Mouse (Mus musculus) MN1 (cell line): Measurements from ENCODE around the gene Acaca.

Experiments used
- DNase-seq: peaks from one replicate; pipeline ENCODE4 v3.0.0-alpha.2; 2016; ENCODE audit warnings: low spot score

Gene Acaca

GRCm38 (mm10) chr11:84393571-84393970 is 264.1 kb downstream of the Acaca start:
- DNase-seq, result no peak

GRCm38 (mm10) chr11:84395010-84395409 is 265.5 kb downstream of the Acaca start:
- no peak for DNase-seq

- no peak for DNase-seq
Observed at GRCm38 (mm10) chr11:84406733-84407132, 277.3 kb downstream of the Acaca start.

DNA sequence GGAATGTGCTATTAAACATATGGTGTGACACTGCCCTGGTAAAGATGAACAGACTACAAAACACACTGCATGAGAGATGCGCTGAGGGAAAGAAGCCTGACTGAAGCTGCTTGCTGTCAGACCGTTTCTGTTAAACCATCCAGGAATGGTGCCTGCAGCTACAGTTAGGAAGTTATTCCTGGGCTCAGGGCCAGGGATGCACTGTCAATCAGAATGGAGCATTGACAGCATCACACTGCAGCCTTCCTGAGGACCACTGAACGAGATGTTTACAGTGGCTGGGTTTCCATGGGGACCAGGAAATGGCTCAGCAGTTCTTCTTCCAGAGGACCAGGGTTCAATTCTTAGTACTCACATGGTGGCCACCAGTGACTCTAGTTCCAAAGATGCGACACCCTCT is 280.9 kb downstream of the Acaca start:
- DNase-seq, result peak; percentile 23

DNA sequence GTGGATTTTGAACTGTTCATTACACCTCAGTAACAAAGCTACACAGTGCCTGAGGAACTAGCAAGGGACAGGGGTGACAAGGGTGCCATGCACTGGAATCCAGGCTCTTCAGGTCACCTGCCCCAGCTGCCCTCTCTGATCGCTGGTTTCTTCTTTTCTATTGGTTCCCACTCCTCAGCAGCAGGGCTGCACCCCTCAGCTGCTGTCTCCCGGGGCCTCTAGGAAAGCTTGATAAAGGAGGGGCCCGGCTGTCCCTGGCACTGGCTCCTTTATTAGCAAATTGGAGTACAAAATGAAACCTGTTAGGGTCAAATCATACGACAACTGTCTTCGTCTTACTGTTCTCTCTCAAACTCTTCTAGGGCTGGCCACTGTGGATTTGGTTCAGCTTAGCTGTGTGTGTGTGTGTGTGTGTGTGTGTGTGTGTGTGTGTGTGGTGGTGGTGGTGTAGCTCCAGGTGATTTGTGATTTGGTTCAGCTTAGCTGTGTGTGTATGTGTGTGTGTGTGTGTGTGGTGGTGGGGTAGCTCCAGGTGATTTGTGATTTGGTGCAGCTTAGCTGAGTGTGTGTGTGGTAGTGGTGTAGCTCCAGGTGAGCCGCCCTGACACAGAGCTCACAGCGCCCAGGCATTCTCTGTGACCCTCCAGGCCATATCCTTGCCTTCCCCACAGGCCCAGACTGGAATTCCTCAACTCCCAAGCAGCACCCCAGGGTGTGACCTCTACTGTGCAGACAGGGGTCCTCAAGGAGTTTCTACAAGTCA is 281.6 kb downstream of the Acaca start:
- DNase-seq, result no peak

- no peak for DNase-seq
Observed at GRCm38 (mm10) chr11:84411642-84412018, 282.2 kb downstream of the Acaca start.

GRCm38 (mm10) chr11:84412201-84412934 is 282.9 kb downstream of the Acaca start:
- DNase-seq, result no peak

GRCm38 (mm10) chr11:84413111-84413510 is 283.6 kb downstream of the Acaca start:
- no peak for DNase-seq

DNA sequence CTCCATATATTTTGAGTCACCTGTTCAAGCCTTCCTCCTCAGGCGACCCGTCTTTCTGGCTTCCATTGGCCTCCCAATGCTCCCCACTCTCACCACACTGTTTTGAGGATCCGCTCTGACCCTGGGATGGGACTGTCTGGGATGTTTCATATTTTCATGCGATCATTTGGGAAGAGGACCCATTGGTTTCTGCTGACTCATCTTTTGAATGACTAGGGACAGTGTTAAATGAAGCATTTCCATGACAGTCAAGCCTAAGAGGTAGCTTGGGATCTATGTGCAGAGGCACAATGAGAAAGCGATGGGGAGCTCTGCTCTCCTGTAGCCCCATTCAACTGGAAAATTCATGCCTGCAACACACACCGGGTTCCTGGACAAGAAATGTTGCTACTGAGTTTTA is 291.3 kb downstream of the Acaca start:
- no peak for DNase-seq

DNA sequence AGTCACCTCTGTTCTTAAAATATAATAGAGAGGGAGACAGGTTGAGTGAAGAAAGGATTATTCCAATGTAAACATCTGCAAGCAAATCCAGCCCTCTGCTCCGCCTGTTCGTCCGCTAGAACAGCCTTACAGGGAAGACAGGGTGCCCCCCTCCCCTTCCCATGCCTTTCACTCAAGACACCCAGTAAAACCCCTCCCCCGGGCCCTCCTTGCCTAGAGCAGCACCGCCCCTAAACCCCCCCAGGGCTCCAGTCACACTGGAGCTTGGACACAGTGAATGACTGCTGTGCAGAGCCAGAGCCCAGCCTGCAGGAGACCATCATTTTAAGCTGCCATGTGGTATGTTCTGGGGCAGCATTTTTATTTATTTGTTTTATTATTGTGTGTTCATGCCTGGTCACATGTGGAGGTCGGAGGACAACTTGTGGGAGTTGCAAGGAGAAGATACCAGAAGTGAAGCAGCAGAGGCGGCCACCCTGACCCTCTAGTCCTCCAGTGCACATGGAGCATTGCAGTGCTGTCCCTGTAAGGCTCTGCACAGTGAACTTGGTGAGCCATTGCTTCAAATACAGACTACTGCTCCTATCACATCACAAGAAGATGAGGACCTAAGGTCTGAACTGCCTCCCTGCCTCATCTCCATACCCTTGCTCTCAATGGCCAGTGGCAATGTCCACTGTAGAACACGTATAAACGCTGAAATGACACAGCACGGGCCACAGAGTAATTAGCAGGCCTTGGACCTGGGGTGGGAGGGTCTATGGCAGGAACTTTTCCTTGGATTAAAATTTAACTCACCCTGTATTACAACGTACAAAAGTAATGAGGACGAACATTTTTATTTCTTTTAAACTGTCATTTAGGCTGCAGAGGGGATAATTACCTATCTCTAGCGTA is 296.5 kb downstream of the Acaca start:
- no peak for DNase-seq

GRCm38 (mm10) chr11:84426633-84426998 is 297.1 kb downstream of the Acaca start:
- no peak for DNase-seq

DNA sequence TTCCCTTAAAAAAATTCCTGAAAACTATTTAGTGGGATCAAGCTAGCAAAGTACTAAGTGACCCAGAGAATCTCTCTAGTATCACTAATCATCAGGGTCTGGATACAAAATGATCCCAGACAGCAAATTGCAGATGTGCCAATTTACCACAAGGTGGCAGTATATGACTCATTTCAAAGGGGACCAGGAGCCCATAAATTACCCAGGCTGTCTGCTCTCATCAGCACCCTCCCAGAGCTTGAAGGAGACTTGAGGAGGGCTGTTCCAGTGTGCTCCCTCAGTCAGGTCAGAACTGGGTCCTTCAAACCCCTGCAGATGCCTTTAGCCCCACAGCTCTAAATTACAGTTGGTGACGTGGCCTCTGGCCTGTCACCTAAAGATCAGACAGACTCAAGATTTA is 300.1 kb downstream of the Acaca start:
- peak; percentile 79 for DNase-seq

GRCm38 (mm10) chr11:84430336-84430735 is 300.9 kb downstream of the Acaca start:
- no peak for DNase-seq

- no peak for DNase-seq
Observed at GRCm38 (mm10) chr11:84434879-84435278, 305.4 kb downstream of the Acaca start.

GRCm38 (mm10) chr11:84440402-84440801 is 310.9 kb downstream of the Acaca start:
- DNase-seq, result no peak

- DNase-seq, result no peak
Observed at GRCm38 (mm10) chr11:84442554-84443331, 313.3 kb downstream of the Acaca start.
